In genomic region chr3:17317523-17317922, GRCm38 (mm10) we compare ENCODE assay signal across 23 mouse cellular contexts.
DNase-seq lines count a peak whose midpoint lies in the region; ATAC-seq and TF ChIP-seq lines count a peak whose summit lies in the region.
"Had no signal": no experiment of that assay in that cellular context is flagged by ENCODE, and none has a peak within 500 bp of the region (broad histone marks: within the 10 kb centered on the region; RNA-seq: fewer than 3 reads in every experiment).

No protein-coding gene starts in this region.

- no peaks in the 10 kb centered on the region for H3K36me3 ChIP-seq in hindbrain, embryonic 12.5 days
- no peaks in the 10 kb centered on the region for H3K36me3 ChIP-seq in hindbrain, embryonic 10.5 days
- H3K36me3 ChIP-seq in neural tube, embryonic 14.5 days (ENCODE audit: control insufficient read depth, insufficient read depth, low read length) = no peaks in the 10 kb centered on the region
- H3K36me3 ChIP-seq in hindbrain, postnatal 0 days (ENCODE audit: insufficient read depth, low read length) = no peaks in the 10 kb centered on the region
- H3K36me3 ChIP-seq: forebrain, embryonic 12.5 days; heart, embryonic 10.5 days; kidney, embryonic 15.5 days; liver, embryonic 15.5 days; lung, embryonic 15.5 days had no signal

- no peak overlapping the region for H3K4me2 ChIP-seq in hindbrain, embryonic 12.5 days (replicated peaks)
- H3K4me2 ChIP-seq in neural tube, embryonic 14.5 days (ENCODE audit: low read depth, low read length) = no peak overlapping the region
- no peak overlapping the region for H3K4me2 ChIP-seq in hindbrain, postnatal 0 days (ENCODE audit: low read depth, low read length)
- H3K4me2 ChIP-seq: forebrain, embryonic 12.5 days; kidney, embryonic 15.5 days; liver, embryonic 15.5 days; lung, embryonic 15.5 days had no signal

- no peaks in the 10 kb centered on the region for H3K9me3 ChIP-seq in hindbrain, embryonic 12.5 days (replicated peaks)
- no peaks in the 10 kb centered on the region for H3K9me3 ChIP-seq in hindbrain, embryonic 10.5 days
- no peaks in the 10 kb centered on the region for H3K9me3 ChIP-seq in neural tube, embryonic 14.5 days (ENCODE audit: control insufficient read depth, low read length)
- no peaks in the 10 kb centered on the region for H3K9me3 ChIP-seq in hindbrain, postnatal 0 days (ENCODE audit: low read length)
- H3K9me3 ChIP-seq: forebrain, embryonic 12.5 days; heart, embryonic 10.5 days; kidney, embryonic 15.5 days; liver, embryonic 15.5 days; lung, embryonic 15.5 days had no signal

- 0 out of 2 replicates have a peak, but pooled peaks have one; percentile 4 for ATAC-seq in hindbrain, embryonic 12.5 days (ENCODE audit: low FRiP score)
- peak; percentile 26; the same call in 1 of the 2 replicates for ATAC-seq in neural tube, embryonic 14.5 days (ENCODE audit: low read depth)
- peak; percentile 90 for ATAC-seq in hindbrain, postnatal 0 days
- ATAC-seq in monocyte, adult 5-6 weeks (replicated peaks; ENCODE audit: insufficient number of reproducible peaks, low FRiP score, low TSS enrichment, poor library complexity, severe bottlenecking) = no peak
- ATAC-seq: activated CD4-positive, CD25-positive, alpha-beta regulatory T cell, adult 4 months; intestine, embryonic 16.5 days had no signal

- H3K27ac ChIP-seq in hindbrain, embryonic 12.5 days = no peak overlapping the region
- no peak overlapping the region for H3K27ac ChIP-seq in hindbrain, embryonic 10.5 days
- no peak overlapping the region for H3K27ac ChIP-seq in neural tube, embryonic 14.5 days (ENCODE audit: low read depth, low read length)
- H3K27ac ChIP-seq in hindbrain, postnatal 0 days = no peak overlapping the region
- H3K27ac ChIP-seq: forebrain, embryonic 12.5 days; heart, embryonic 10.5 days; kidney, embryonic 15.5 days; left cerebral cortex, adult 2 months; liver, embryonic 15.5 days; lung, embryonic 15.5 days had no signal

- H3K4me3 ChIP-seq in hindbrain, embryonic 12.5 days = no peak overlapping the region
- no peak overlapping the region for H3K4me3 ChIP-seq in hindbrain, embryonic 10.5 days
- no peak overlapping the region for H3K4me3 ChIP-seq in neural tube, embryonic 14.5 days (ENCODE audit: low read depth, low read length)
- H3K4me3 ChIP-seq in hindbrain, postnatal 0 days (ENCODE audit: low read length) = no peak overlapping the region
- H3K4me3 ChIP-seq: forebrain, embryonic 12.5 days; heart, embryonic 10.5 days; kidney, embryonic 15.5 days; left cerebral cortex, adult 2 months; liver, embryonic 15.5 days; lung, embryonic 15.5 days; myocyte had no signal

- peaks cover 9% of the 10 kb centered on the region for H3K4me1 ChIP-seq in hindbrain, embryonic 12.5 days
- H3K4me1 ChIP-seq in hindbrain, embryonic 10.5 days (replicated peaks) = peaks cover 6% of the 10 kb centered on the region
- H3K4me1 ChIP-seq in neural tube, embryonic 14.5 days (ENCODE audit: control insufficient read depth, insufficient read depth, low read length) = 0 out of 2 replicates have a peak, but pooled peaks cover 4% of the 10 kb centered on the region
- H3K4me1 ChIP-seq in hindbrain, postnatal 0 days (ENCODE audit: insufficient read depth, low read length) = no peaks in the 10 kb centered on the region
- H3K4me1 ChIP-seq: kidney, embryonic 15.5 days; liver, embryonic 15.5 days; lung, embryonic 15.5 days had no signal

- H3K27me3 ChIP-seq in hindbrain, embryonic 12.5 days = 0 out of 2 replicates have a peak, but pooled peaks cover 2% of the 10 kb centered on the region
- H3K27me3 ChIP-seq in hindbrain, embryonic 10.5 days (ENCODE audit: insufficient read depth, poor library complexity, severe bottlenecking) = no peaks in the 10 kb centered on the region
- no peaks in the 10 kb centered on the region for H3K27me3 ChIP-seq in neural tube, embryonic 14.5 days (ENCODE audit: control insufficient read depth, insufficient read depth, low read length)
- H3K27me3 ChIP-seq in hindbrain, postnatal 0 days (ENCODE audit: insufficient read depth, low read length) = 0 out of 2 replicates have a peak, but pooled peaks cover 3% of the 10 kb centered on the region
- H3K27me3 ChIP-seq: forebrain, embryonic 12.5 days; liver, embryonic 15.5 days; lung, embryonic 15.5 days had no signal

- H3K9ac ChIP-seq in hindbrain, embryonic 12.5 days = no peak overlapping the region
- H3K9ac ChIP-seq in neural tube, embryonic 14.5 days (replicated peaks; ENCODE audit: low read depth, low read length) = no peak overlapping the region
- H3K9ac ChIP-seq in hindbrain, postnatal 0 days (replicated peaks; ENCODE audit: low read length) = no peak overlapping the region
- H3K9ac ChIP-seq: forebrain, embryonic 12.5 days; kidney, embryonic 15.5 days; liver, embryonic 15.5 days; lung, embryonic 15.5 days had no signal

- DNase-seq in hindbrain, embryonic 10.5 days (ENCODE audit: low spot score) = no peak
- no peak for DNase-seq in neural tube, embryonic 10.5 days (ENCODE audit: extremely low spot score, low spot score)
- peak; percentile 79 for DNase-seq in hindbrain, postnatal 0 days (ENCODE audit: low spot score)
- DNase-seq in adrenal gland, postnatal 4 days (ENCODE audit: low spot score in 2 of 2) = no peak
- DNase-seq: adrenal gland, adult 8-10 months; cerebellum, adult 8-10 months; gastrocnemius, postnatal 10 days; liver; lung, postnatal 4 days; right cerebral cortex, postnatal 25 days; spleen, adult 18-20 months had no signal

- no peak for TF ChIP-seq CTCF in hindbrain, postnatal 0 days (IDR thresholded peaks at IDR 0.05; ENCODE audit: low read depth)
